Mouse (Mus musculus): ENCODE data around the gene Gramd1a. TPM values are rescaled to one million over a fixed set of nuclear protein-coding genes. Genes with fewer than 3 reads are reported as not detected.

Gramd1a gene
- polyA plus RNA-seq, 1 experiment from 2014 or later, result 21.2 TPM

DNA sequence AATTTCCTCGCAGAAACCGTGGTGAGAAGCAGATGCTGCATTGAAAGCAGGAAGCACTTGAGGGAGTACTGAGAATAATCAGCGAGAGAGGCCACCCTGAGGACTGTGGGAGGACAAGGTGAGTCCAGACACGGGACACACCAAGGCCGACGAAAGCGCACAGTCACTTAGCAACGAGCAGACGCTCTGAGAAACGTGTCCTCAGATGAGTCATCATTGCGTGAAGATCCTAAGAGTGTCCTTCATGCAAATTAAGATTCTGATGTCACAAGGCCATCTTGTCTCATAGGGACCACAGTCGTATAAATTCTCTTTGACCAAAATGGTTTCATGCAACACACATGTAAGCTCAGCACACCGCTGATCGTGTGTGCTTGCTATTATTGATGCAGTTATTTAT, 54.9 kb downstream of the Gramd1a start:
- no peaks in the 10 kb centered on the region for H3K36me3 ChIP-seq
- 0 out of 2 replicates have a peak, but pooled peaks cover 6% of the 10 kb centered on the region for H3K4me1 ChIP-seq
- H3K9me3 ChIP-seq (replicated peaks), result no peaks in the 10 kb centered on the region
- no peak overlapping the region for H3K27ac ChIP-seq
- 59% methylated on average over 14 of the region's 14 CpGs for WGBS (ENCODE audit: insufficient replicate concordance)
- ATAC-seq, result no peak
- H3K4me2 ChIP-seq, result no peak overlapping the region
- no peak overlapping the region for H3K9ac ChIP-seq
- H3K27me3 ChIP-seq (replicated peaks), result peaks cover 20% of the 10 kb centered on the region; the same call in 1 of the 2 replicates
- H3K4me3 ChIP-seq, result no peak overlapping the region

DNA sequence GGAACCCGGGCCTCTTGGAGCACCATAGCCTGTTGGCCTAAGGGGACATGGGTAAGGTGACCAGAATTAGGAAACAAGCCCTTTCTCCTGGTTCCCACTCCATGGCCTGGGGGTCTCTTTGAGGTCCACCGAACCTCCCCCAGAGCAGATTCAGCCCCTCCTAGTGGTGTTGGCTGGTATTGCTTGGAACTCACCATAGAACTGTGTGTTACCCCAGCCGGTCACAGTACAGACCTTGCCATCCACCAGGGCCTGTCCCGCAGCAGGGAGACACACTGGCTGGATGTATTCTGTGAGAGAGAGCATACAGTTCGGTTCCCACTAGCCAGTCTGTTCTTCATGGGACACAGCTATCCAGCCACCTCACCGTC, 56.1 kb downstream of the Gramd1a start:
- WGBS (ENCODE audit: insufficient replicate concordance), result 70% methylated on average over 6 of the region's 6 CpGs
- peaks cover 19% of the 10 kb centered on the region; the same call in 1 of the 2 replicates for H3K27me3 ChIP-seq (replicated peaks)
- no peak overlapping the region for H3K4me3 ChIP-seq
- no peak overlapping the region for H3K4me2 ChIP-seq
- H3K9ac ChIP-seq, result no peak overlapping the region
- no peaks in the 10 kb centered on the region for H3K9me3 ChIP-seq (replicated peaks)
- no peak overlapping the region for H3K27ac ChIP-seq
- no peaks in the 10 kb centered on the region for H3K36me3 ChIP-seq
- H3K4me1 ChIP-seq, result 0 out of 2 replicates have a peak, but pooled peaks cover 6% of the 10 kb centered on the region
- ATAC-seq, result no peak

DNA sequence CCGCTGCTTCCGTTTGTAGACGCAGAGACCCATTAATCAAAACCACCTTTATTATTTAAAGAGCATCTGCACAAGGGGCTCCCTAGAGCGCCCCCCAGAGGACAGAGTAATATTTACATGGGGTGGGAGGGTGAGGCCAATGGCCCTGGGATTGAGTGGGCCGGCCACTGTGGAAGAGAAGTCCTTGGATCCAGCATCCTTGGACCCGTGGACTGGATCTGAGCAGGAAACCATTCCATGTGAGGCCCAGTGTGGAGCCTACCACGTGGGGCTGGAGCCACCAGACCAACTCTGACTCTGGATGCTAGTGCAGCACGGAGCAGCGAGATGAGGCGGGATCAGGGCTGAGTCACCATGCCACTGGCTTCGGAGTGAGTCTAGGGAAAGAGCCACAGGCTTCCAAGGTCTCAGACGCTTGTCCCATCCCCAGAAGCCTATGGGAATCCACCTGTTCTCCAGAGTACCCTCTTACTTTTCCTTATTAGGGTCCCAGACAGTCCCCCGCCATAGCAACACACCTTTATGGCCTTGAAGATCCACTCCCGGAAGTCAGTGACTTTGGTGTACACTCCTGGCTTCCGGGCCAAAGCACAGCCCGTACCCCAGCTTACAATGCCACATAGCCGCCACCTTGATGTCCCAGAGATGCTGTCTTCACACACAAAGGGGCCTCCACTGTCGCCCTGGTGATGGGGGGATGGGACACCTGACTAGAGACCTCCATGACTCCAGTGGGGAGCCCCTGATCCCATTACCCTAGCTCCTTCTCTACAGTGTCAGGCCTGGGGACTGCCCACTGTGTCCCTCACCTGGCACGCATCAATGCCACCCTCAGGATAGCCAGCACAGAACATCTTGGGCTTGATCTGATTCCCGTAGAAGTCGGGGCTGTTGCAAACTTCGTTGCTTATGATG, 56.7 kb downstream of the Gramd1a start:
- Histone ChIP-seq H3K9ac (no peak overlapping the region), H3K27ac (no peak overlapping the region), H3K27me3 (replicated peaks) (peaks cover 15% of the 10 kb centered on the region; the same call in 1 of the 2 replicates), H3K4me2 (0 out of 2 replicates have a peak overlapping the region, but pooled peaks have one; percentile 54), H3K4me3 (no peak overlapping the region), H3K4me1 (0 out of 2 replicates have a peak, but pooled peaks cover 6% of the 10 kb centered on the region), H3K36me3 (no peaks in the 10 kb centered on the region), H3K9me3 (replicated peaks) (no peaks in the 10 kb centered on the region)
- WGBS (ENCODE audit: insufficient replicate concordance), result 65% methylated on average over 22 of the region's 22 CpGs
- no peak; the same call in 1 of the 2 replicates for ATAC-seq

DNA sequence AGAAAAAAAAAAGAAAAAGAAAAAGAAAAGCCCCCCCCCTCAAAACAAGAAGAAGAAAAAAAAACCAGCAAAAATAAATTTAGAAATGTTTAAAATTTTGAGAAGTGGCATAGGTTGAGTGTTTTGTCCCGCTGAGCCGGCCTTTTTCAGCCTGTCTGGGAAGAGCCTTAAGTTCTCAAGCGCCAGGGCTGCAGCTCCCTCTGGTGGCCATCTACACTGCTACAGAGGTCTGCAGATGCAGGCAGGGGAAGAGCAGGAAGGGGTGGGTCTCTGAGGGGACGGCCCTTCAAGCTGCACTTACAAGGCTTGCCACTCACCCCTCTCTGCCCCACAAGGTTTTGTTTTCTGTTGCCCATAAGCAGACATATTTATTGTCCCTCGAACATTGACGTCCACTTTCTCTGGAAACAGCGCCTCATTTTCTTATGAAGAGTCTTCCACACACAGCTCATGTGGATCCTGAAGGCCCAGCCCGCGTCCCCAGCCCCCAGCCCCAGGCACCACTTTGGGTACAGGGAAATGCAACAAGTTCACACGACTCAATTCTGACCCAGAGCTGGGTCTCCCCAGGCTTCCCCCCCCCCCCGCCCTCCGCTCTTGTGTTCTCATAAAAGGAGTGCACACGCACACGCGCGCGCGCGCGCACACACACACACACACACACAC, 58.0 kb downstream of the Gramd1a start:
- Histone ChIP-seq H3K27ac (no peak overlapping the region), H3K4me1 (0 out of 2 replicates have a peak, but pooled peaks cover 6% of the 10 kb centered on the region), H3K27me3 (replicated peaks) (peaks cover 13% of the 10 kb centered on the region; the same call in 1 of the 2 replicates), H3K4me2 (peak overlapping the region; percentile 54), H3K9ac (no peak overlapping the region), H3K4me3 (peak overlapping the region; percentile 25), H3K9me3 (replicated peaks) (no peaks in the 10 kb centered on the region), H3K36me3 (no peaks in the 10 kb centered on the region)
- 12% methylated on average over 11 of the region's 20 CpGs for WGBS (ENCODE audit: insufficient replicate concordance)
- ATAC-seq, result peak; percentile 79

DNA sequence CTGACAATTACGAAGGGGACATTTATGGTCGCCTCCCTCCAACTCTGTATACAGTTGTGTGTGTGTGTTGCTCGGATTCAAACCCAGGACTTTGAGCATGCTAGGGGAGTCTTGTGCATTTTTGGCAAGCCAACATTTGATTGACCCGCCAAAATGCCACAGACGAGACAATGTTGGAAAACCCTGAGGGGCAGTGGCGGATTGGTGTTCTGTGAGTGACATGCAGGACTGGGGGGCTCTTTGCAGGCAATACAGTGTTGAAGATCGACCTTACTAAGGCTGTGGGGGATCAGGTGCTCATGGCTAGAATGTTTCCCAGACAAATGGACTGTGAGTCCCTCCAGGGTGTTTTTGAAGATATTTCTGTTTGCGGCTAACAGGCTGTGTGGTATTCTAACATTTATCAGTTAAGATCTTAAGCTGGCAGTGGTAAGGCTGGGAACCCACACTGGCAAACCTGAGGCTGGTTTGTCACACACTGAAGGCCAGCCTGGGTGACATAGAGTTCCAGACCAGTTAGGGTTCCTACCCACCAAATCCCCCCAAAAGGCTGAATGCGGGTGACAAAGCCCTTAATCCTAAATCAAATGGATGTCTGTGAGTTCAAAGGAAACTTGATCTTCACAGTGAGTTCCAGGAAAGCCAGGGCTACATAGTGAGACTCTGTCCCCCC, 58.7 kb downstream of the Gramd1a start:
- H3K27me3 ChIP-seq (replicated peaks), result peaks cover 9% of the 10 kb centered on the region; the same call in 1 of the 2 replicates
- no peak overlapping the region for H3K4me2 ChIP-seq

DNA sequence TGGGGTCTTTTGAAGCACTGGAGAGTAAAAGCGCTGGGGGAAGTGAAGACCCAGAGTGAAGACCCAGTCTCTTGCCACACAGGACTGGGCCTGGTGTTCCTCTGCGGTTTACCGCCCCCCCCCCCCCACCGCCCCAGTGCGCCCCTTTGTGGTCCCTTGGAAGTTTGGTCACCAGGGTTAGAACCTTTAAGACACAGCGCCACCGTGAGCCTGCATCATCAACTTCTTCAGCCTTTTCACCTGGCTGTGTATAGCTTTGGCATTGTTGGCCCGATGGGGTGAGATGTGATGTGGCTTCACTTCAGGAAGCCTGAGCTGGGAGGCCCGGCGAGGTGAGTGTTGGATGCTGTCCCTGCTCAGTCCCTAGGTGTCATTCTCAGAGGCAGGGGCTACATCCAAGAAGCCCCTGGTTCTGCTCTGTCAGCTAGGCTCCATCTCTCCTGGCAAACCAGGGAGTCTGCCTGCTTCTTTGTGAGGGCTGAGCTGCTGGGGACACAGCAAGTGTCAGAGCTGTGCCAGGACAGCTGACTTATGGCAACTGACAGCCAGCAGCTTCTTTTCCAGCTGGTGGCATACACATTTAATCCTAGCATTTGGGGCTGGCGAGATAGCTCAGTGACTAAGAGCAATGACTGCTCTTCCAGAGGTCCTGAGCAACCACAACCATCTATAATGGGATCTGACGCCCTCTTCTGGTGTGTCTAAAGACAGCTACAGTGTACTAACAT, 60.8 kb downstream of the Gramd1a start:
- no peaks in the 10 kb centered on the region for H3K9me3 ChIP-seq (replicated peaks)
- H3K27ac ChIP-seq, result no peak overlapping the region
- peaks cover 9% of the 10 kb centered on the region; the same call in 1 of the 2 replicates for H3K27me3 ChIP-seq (replicated peaks)
- H3K4me3 ChIP-seq, result no peak overlapping the region
- H3K4me1 ChIP-seq, result 0 out of 2 replicates have a peak, but pooled peaks cover 6% of the 10 kb centered on the region
- H3K9ac ChIP-seq, result no peak overlapping the region
- H3K36me3 ChIP-seq, result no peaks in the 10 kb centered on the region
- 10% methylated on average over 12 of the region's 12 CpGs for WGBS (ENCODE audit: insufficient replicate concordance)
- H3K4me2 ChIP-seq, result no peak overlapping the region
- ATAC-seq, result no peak

More for the DNA sequence above, 58.7 kb downstream of the Gramd1a start:
- Histone ChIP-seq H3K9ac (no peak overlapping the region), H3K9me3 (replicated peaks) (no peaks in the 10 kb centered on the region), H3K4me3 (no peak overlapping the region), H3K36me3 (no peaks in the 10 kb centered on the region), H3K27ac (no peak overlapping the region), H3K4me1 (0 out of 2 replicates have a peak, but pooled peaks cover 6% of the 10 kb centered on the region)
- WGBS (ENCODE audit: insufficient replicate concordance), result 61% methylated on average over 9 of the region's 9 CpGs
- no peak for ATAC-seq

DNA sequence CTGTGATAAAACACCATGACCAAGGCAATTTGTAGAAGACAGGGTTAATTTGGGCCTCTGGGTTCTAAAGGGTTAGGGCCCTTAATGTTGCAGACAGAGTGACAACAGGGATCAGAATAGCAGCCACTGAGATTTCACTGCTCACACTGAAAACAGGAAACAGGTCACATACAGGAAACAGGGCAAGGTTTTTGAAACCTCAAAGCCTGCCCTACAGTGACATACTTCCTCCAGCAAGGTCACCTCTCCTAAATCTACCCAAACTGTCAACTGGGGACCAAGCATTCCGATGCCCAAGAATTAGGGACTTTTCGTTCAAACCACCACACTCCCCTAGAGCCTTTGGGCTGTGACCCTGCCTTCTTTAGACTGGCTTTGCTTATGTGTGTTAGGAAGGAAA, 66.0 kb downstream of the Gramd1a start:
- H3K4me3 ChIP-seq, result no peak overlapping the region
- no peaks in the 10 kb centered on the region for H3K36me3 ChIP-seq
- no peak for ATAC-seq
- no peak overlapping the region for H3K4me2 ChIP-seq
- H3K9me3 ChIP-seq (replicated peaks), result no peaks in the 10 kb centered on the region
- H3K27me3 ChIP-seq (replicated peaks), result peaks cover 9% of the 10 kb centered on the region; the same call in 1 of the 2 replicates
- no peak overlapping the region for H3K9ac ChIP-seq
- 19% methylated on average over 2 of the region's 2 CpGs for WGBS (ENCODE audit: insufficient replicate concordance)
- no peak overlapping the region for H3K27ac ChIP-seq
- no peaks in the 10 kb centered on the region for H3K4me1 ChIP-seq

DNA sequence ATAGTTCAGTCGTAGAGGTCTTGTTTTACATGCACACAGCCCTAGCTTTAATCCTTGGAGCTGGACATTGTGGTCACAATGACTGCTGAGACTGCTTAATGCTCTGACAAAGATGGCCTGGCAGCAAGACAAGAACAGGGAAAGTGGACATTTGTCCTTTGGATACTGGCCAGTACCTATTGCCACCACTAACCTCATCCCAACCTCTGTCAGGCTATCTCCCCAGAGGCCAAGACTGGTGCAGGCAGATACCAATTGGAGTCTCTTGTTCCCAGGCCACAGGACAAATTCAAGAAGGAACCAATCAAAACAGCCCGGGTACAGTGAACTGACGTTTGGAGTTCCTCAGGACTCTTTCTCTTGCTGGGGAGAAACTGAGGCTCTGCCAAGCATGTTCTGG, 67.5 kb downstream of the Gramd1a start:
- ATAC-seq, result no peak
- no peak overlapping the region for H3K27ac ChIP-seq
- WGBS (ENCODE audit: insufficient replicate concordance), result 44% methylated on average over 3 of the region's 3 CpGs

DNA sequence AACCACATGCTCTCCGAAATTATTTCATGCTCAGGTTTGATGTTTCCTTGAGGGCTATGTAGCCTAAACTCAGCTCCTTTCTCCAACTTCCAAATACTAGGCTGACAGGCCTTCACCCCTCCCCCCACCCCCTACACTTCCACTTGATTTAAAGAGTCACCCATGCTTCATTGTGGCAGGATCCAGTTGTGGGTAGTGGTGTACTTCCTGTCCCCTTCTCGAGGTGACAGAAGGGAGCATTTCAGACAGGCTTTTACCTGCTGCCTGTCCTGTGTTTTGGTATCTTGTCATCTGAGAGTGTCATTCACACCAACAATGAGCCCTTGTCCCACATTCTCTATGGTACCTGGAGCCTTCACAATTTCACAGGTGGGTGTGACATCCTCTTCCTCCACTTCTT, 68.4 kb downstream of the Gramd1a start:
- H3K27ac ChIP-seq, result no peak overlapping the region
- H3K36me3 ChIP-seq, result no peaks in the 10 kb centered on the region
- H3K4me1 ChIP-seq, result 0 out of 2 replicates have a peak, but pooled peaks cover 7% of the 10 kb centered on the region
- no peaks in the 10 kb centered on the region for H3K27me3 ChIP-seq (replicated peaks)
- no peak overlapping the region for H3K9ac ChIP-seq
- 22% methylated on average over 2 of the region's 2 CpGs for WGBS (ENCODE audit: insufficient replicate concordance)
- H3K9me3 ChIP-seq (replicated peaks), result no peaks in the 10 kb centered on the region
- no peak for ATAC-seq
- H3K4me3 ChIP-seq, result no peak overlapping the region
- no peak overlapping the region for H3K4me2 ChIP-seq

More for the DNA sequence above, 67.5 kb downstream of the Gramd1a start:
- Histone ChIP-seq H3K27me3 (replicated peaks) (no peaks in the 10 kb centered on the region), H3K4me3 (no peak overlapping the region), H3K9me3 (replicated peaks) (no peaks in the 10 kb centered on the region), H3K36me3 (no peaks in the 10 kb centered on the region), H3K4me1 (0 out of 2 replicates have a peak, but pooled peaks cover 7% of the 10 kb centered on the region), H3K4me2 (no peak overlapping the region), H3K9ac (no peak overlapping the region)

DNA sequence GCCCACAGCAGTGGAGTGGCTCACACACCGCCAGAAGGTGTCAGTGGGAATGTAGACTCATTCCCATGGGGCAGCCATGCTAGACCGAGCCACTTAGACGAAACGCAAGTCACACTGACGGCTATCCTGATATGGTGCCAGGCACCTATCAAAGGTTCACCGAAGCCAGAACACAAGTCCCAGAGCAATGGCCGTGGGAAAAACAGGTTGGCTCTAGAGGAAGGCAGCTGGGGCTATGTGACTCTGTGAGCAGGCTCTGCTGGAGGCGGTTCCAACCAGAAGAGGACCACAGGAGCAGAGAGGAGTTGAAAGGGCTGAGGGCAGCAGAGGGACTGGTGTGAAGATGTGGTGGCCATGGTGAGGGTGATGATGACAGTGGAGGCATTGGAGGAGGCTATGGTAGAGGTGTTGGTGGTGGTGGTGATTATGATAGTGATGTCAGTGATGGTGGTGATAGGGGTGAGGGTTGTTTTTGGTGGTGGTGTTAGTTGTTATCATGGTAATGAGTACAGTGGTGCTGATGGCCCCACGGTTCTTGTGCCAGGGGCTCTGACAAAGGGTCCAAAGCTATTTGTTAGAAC, 69.4 kb downstream of the Gramd1a start:
- ATAC-seq, result no peak
- Histone ChIP-seq H3K27me3 (replicated peaks) (no peaks in the 10 kb centered on the region), H3K27ac (no peak overlapping the region), H3K4me2 (no peak overlapping the region), H3K4me3 (no peak overlapping the region), H3K9ac (no peak overlapping the region), H3K36me3 (no peaks in the 10 kb centered on the region), H3K4me1 (0 out of 2 replicates have a peak, but pooled peaks cover 7% of the 10 kb centered on the region), H3K9me3 (replicated peaks) (no peaks in the 10 kb centered on the region)
- 74% methylated on average over 9 of the region's 9 CpGs for WGBS (ENCODE audit: insufficient replicate concordance)

DNA sequence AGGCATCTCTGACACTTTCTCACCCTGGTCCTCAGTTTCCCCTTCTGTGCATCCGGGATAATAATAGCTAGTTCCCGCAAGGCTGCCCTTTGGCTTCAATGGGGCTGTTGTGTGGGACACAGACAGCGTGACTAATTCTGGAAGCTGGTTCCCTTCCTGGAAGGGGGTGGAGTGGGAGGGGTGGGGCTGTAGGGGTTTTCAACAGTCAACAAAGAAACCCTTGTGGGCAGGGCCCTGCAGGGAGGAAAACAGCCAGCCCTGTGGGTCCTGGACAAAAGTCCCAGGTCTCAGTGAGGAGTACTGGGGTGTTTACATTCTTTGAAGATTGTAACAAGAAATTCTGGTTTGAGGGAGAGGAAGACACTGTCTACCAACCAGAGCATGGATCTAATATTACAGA, 70.5 kb downstream of the Gramd1a start:
- H3K27me3 ChIP-seq (replicated peaks), result no peaks in the 10 kb centered on the region
- no peak for ATAC-seq
- no peak overlapping the region for H3K4me3 ChIP-seq
- H3K4me2 ChIP-seq, result no peak overlapping the region
- H3K4me1 ChIP-seq, result 0 out of 2 replicates have a peak, but pooled peaks cover 7% of the 10 kb centered on the region
- WGBS (ENCODE audit: insufficient replicate concordance), result 60% methylated on average over 3 of the region's 3 CpGs
- H3K36me3 ChIP-seq, result no peaks in the 10 kb centered on the region
- H3K9me3 ChIP-seq (replicated peaks), result no peaks in the 10 kb centered on the region
- 0 out of 2 replicates have a peak overlapping the region, but pooled peaks have one; percentile 30 for H3K27ac ChIP-seq
- H3K9ac ChIP-seq, result no peak overlapping the region
